Mouse (Mus musculus): ENCODE measurements around the gene Ttc7.
A peak's percentile ranks its signal among the peaks of the same experiment; 100 is the strongest.

Ttc7 gene

DNA sequence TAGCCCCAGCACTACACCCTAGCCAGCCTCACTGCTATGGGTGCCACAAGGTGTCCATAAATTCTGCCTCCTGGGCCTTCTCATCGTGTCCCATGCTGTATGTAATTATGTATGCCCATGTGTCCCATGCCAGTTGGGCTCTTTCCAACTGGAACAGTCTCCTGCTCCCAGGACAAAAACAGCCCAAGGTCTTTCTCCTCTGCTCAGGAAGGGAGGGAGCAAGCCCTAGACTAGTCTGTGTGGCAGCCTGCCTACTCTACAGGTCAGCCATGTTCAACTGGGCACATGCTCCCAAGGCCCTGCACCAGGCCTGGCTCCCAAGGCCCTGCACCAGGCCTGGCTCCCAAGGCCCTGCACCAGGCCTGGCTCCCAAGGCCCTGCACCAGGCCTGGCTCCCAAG lies 56.4 kb downstream of the Ttc7 start:
- DNase-seq: peak; percentile 29

DNA sequence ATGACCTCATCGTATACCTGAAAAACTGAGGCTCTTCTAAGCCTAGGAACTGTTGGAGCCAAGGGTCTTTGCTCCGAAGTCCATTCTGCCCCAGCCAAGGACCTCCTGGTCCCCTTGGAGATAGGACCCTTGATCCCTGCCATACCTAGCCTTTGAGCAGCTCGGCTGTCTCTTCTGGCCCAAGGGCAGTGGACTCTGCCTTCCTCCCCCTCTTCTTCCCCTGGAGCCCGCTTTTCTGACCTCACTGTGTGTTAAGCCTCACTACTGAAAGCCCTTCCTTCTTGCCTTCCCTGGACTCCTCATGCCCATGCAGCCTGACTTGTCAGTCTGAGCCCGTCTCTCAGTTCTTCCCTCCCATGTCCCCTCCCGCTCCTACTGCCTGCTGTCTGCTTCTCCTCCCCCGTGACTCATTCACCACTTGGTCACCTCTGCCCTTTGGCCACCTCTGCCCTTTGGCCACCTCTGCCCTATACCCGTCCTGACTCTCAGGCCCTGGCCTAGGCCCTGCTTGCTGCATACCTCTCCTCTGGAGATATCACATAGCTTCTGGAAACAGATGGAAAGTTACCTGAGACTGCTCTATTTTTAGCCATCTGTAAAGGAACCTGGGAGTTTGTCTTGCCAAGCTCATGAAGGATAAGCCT lies 60.5 kb downstream of the Ttc7 start:
- peak; percentile 20 for DNase-seq

DNA sequence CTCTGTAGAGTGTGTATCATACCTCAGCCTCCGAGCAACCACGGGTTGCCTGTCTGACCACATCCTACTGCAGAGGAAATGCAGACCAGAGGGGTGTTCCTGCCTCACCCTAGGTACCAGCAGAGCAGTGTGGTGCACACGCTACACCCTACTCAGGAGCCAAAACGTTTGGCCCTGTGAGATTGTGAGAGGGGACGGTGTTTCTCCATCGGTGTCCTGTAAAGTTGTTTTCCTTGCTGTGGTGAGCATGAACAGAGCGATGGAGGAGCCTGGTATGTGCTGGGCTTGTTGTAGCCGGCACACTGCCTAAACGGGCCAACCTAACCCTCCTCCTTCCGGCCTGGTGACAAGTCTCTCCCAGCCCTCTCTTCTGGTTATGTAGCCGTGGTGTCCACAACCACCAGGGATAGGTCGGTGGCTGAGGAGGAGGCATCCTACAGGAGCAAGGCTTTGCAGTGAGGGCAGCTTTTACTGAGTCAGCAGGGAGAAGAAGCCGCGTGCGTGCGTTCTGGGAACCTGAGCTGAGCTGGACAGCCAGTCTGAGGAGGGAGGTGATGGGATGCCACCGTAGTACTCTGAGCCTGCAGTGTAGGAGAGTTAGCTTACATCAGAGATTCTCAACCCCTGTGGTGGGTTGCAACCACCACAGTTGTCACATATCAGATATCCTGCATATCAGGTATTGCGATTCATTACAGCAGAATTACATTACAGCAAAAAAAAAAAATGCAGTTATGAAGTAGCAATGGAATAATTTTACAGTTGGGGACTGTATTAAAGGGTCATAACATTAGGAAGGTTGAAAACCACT lies 62.0 kb downstream of the Ttc7 start:
- no peak for DNase-seq

DNA sequence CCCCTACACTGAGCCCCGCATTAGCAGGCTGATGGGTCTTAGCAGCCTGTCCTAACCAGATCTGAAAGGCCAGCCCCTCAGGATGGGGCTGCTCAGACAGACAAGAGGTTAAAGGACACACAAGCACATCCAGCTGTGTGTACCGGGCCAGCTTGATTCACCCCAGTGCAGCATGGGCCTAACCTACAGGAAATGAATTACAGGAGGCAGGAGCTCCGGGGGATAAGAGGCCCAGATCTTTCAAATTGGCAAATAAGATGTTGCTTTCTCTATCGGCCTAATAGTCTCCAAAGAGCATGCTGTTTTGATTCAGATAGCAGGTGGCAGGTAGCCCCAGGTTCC lies 62.5 kb downstream of the Ttc7 start:
- DNase-seq: no peak

DNA sequence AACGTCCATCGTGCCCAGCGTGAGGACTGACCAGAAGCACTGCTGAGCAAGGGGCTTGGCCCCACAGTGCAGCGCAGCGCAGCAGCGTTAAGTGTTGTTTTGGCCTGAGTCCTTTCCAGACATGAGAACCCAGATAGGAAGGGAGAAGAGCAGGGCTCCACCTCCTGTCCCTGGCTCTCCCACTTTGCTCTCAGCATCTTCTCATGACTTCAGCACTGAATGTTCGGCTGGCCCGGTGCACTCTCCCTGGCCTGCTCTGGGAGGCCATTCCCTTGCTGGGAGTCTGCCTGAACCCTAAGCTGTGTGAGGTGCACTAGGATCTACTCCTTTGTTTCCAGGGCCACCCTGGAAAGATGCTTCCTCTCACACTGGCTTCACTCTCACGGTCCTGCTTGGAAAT lies 65.7 kb downstream of the Ttc7 start:
- DNase-seq: no peak

DNA sequence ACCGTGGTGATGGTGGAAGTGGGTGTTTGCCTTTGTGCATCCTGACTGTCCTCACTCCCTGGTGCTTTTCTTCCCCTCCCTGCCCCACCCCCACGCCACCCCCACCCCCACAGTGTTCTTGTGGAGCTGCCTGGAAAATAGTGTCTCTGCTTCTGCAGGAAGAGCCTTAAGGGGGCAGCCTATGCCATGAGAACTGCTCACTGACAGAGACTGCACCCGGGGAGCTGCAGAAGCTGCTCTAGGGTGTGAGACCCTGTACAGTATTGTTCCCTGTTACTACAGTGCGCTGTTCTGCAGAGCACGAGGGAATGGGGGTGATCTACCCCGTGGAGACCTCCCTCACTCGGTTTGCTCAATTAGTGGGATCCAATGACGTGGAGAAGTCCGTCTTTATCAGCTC lies 66.4 kb downstream of the Ttc7 start:
- DNase-seq: peak; percentile 16

DNA sequence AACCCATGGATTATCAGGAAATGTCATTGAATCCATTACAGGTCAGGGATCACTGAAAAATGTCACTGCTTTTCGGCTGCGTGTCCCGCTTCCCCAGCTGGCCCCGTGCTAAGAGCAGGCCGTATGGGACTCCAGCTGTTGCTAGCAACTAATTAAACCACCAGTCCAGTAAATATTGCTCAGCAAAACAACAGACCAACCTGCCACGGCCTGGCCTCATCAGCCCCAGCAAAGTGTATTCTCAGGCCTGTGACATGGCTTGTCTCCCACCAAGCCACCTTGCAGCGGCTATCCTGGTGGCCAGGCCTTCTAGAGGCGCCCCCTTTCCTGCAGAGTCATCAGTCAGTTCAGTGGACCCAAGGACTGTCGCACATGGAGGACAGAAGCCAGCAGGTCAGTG lies 66.9 kb downstream of the Ttc7 start:
- DNase-seq: no peak

DNA sequence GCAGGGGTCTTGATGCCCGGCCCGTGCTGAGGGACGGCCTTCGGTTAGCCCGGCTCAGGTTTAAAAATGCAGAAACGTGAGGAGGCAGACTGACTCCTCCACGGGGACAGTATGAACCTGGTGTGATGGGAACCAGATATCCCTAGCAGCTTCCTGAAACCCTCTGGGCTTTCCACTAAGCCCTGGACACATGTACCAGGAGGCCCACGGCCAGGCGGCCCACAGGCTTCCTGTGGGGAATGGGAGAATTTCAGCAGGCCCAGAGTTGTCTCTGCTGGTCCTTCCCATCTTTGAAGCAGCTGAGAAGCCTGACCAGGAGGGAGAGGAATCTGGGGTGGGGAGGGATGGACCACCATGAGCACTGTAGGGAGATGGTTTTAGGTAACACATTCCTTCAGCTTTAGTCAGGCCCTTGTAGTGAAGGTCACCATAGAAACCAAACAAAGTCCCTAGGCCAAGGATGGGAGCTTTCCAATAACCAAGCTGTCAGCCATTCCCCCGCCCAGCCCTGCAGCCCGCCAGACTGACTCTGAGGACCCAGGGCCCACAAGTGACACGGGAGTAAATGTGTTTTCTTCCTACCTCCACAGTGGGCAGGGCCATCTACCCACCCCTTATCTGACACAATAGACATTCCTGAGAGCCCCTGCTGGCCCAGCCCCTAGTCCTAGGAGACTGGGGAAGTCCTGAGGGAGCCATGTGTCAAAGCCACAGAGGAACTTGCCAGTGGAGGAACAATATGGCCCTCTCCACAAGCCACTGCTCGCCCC lies 68.0 kb downstream of the Ttc7 start:
- DNase-seq: peak; percentile 39

DNA sequence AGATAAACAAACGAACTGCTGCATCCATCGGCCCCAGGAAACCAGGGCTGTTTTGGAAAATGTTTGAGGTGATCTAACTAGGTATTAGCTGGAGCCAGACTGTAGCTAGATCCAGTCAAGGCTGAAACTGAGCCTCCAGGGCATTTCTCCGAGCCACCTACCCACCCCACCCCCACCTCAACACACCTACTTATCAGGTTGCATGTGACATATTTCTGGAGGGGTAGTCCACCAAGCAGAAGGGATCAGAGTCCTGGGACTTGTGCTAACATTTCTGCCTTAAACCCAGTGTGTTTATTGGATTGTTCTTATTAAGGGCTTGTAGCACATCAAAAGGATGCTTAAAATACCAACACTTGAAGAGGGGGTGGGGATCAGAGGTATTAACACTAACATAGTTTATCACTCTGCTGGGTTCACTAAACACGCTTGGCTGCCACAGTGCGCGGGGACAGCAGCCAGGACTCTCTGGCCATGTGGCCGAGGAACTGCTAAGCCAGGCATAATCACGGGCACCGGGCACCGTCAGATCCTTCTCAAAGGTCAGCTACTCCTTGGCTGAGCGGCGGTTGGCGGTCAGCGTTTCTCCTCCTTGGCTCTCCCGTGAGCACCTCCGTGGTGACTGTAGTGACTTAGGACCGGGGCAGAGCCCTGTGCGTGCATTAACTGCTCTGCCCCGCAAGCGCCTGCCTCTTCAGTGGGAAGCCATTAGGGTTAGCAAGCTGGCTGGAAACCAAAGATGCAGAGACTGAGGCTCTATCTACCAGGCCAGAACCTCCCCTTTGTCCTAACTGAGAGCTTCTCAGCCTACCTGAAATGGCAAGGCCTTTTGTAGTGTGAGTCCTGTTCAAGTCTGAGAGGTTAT lies 68.8 kb downstream of the Ttc7 start:
- DNase-seq: peak; percentile 79

DNA sequence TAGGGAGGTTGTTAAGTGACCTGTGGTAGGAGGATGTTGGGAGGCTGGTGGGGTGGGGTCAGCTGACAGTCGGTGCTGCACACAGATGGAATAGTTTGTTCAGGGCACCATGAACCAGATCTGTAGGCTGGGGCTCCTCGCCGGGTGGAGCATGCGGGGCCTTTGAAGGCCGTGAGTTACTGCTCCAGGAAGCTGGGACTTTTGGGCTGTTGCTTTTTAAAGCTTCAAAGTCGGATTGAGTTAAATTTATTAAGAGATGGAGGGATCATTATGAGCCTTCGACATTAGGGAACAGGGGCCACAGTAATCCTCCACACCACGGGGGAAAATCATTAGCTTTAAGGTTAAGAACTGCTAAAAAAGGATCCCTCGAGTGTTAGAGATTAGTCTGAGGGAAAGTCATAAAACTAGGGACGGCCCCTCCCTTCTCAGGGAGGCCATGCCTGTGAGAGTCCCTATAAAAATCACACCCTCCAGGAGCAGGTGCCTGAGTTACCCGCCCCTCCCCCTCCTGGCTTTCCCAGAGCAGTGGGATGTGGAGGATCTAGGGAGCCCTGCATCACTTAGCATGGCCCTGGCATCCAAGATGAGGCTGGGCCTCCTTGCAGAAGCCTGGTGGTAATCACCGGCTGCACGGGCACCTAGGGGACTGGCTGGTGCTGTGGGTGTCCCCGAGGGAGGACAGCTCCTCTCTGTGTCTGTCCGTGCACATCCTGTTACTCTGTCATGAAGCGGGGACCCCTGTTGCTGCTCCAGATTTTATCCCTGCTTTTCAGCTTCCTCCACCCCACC lies 69.6 kb downstream of the Ttc7 start:
- DNase-seq: peak; percentile 48

DNA sequence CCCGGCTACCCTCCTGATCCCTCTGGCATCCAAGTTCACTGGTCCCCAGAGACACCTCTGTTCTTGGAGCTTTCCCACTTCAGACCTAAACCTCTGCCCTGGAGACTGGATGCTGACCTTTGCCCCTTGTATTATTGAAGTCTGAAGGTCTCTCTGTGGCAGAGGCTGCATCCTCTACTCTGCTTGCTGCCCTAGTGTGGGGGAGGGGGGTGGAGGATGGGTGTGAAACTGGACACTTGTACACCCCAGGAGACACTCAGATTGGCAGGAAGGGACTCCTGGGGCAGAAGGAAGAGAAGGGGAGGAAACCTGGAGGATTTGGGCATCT lies 70.2 kb downstream of the Ttc7 start:
- DNase-seq: no peak

DNA sequence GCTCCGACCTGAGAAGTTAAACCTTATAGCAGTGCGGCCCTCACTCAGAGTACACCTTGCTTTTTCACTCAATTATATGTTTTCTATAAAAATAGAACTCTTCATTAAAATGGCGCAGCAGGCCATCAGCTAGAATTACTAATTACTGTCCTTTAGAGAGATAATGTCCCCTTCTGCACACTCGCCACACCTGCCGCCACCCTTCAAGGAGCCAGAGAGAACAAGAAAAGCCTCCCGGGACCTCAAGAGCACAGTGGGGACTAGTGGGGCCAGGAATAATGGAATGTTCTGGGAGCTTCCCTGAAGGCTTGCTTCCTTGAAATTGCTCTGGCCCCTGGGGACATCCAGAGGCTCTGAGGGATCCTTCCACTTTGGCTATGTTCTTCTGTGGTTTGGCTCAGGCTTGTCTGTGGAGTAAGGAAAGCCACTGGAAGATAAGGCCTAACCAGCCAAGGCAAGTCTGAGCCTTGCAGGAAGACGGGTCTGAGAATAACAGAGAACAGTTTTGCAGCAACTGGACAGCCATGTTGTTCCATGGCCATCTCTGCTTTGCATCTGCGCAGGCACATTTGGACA lies 71.1 kb downstream of the Ttc7 start:
- no peak for DNase-seq

DNA sequence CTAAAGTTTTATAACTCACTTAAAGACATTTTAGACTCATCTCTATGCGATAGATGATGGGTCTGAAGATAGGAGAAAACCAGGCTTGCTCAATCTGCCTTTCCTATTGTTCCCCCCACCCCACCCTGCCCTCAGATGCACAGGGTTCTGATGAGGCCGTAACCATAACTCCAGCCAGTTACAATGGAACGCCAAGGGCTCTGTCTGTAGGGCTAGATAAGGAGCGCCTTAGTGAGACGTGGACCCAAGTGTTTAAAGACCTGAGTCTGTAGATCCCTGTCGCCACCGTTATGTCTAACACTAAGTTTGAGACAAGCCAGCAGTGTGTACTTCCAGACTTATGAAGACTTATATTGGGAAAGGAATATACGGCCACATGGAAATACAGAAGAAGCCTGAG lies 72.8 kb downstream of the Ttc7 start:
- no peak for DNase-seq

DNA sequence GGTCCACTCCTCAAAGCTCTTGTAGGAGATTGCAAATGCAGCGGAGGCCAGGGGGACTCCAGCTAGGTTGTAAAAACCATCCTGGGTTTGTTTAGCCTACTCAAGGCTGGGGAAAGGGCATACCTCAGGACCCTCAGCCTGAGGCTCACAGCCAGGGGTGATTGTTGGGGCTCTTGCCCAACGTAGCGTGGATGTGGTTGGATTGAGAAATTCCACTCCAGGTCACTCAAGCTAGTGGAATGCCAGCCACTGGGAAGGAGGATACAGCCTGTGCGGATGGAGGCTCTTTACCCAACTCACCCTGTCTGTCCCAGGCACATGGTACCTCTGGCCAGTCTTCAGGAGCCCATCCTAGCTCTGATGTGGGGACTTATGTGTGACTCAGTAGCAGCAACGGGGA lies 73.6 kb downstream of the Ttc7 start:
- DNase-seq: no peak

DNA sequence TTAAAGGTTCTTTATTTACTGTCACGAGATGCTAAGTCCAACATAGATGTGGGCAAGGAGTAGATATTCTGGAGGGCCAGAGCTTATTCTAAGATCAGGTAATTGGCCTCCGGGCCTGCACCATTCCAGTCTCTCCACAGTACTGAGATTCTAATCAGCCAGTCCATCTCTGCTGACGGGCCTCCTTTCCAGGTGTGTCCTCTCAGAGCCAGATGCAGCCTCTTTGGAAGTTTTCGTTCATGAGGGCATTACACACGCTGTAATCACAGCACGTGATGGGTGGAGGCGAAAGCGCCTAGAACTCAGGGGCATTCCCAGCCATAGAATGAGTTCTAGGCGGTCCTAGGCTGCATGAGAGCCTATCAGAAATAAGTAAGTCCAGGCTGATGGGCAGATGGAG lies 74.8 kb downstream of the Ttc7 start:
- no peak for DNase-seq

DNA sequence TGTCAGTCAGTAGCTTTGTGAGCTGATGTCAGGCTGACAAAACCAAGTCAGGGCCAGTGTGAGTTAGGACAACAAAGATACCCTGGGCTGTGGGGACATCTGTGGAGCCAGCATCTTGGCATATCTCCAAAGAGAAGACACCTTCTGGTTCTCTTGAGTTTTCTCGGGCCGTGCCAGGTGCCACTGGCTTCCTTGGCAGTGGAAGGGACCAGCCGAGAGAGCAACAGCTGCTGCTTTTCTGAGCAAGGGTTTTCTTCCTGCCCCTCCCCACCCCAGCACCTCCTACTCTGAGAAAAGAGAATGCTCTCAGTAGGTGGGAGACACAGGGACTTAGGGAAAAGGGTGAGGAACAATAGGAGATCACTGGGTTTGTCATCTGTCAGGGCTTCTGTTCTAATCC lies 78.4 kb downstream of the Ttc7 start:
- peak; percentile 59 for DNase-seq

DNA sequence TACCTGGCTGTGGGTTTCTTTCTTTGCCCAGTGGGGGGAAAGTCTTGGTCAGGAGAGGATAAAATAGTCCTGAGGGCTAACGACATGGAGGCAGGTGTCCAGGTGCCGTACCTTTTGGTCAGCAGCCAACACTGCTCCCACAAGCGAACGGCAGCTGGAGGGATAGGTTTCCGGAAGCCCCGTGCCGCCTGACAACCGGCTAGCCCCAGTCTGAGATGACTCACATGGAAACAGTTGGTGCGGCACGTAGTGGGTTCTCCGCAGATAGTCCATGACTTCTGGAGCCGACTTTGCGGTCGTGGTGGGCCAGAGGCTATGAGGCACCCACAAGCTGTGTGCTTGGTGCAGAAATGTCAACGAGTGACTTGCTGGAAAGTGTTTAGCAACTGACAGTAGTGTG lies 81.4 kb downstream of the Ttc7 start:
- no peak for DNase-seq

DNA sequence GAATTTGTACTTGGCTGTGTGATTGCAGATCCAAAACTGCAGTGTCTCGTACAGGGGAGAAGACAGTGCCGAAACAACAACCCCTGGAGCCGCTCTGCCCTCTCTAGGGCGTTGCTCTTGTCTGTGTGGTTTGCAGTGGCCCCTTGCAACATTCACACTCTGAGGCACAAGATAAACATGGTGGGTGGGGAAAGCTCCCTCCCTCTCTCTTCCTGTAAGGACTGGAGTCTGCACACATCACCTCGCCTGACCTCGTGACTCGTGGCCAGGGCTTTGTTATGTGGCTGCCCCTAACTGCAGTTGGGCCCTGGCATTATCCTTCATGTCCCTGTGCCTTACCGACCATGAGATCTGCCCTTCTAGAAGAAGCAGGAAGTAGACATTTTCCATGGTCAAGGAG lies 82.6 kb downstream of the Ttc7 start:
- no peak for DNase-seq

DNA sequence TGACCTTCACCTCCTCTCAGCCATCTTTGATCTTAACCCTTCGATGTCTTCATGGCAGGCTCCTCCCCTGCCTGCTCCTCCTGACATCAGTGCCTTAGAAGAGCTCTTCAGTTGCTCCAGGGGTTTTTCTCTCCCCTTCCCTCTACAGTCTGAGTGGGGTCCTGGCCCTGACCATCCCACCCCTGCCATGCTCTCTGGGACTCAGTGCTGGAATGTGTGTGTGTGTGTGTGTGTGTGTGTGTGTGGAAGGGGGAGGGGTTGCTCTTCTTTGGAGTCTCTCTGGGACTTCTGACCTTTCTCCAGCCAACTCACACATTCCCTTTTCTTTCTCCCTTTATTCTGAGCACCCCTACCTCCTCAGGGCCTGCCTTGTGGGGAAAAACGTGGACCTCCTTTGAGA lies 83.8 kb downstream of the Ttc7 start:
- DNase-seq: no peak

DNA sequence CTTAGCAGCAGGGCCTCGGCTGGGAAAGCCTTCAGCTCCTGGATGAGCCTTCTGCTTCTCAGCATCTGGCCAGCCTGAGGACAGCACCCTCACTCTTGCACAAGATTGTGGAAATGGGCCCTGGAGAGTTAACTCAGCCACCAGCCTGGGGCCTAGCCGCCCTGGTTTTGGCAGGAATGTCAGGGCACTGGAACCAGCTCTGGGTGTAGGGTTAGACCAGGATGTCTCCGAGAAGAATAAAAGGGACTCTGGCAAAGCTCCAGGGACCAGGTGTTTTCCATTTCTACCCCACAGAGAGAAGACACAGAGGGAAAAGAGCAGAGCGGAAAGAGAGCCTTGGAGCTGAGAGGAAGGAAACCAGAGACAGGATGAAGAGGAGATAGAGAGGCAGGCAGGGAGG lies 84.5 kb downstream of the Ttc7 start:
- no peak for DNase-seq

DNA sequence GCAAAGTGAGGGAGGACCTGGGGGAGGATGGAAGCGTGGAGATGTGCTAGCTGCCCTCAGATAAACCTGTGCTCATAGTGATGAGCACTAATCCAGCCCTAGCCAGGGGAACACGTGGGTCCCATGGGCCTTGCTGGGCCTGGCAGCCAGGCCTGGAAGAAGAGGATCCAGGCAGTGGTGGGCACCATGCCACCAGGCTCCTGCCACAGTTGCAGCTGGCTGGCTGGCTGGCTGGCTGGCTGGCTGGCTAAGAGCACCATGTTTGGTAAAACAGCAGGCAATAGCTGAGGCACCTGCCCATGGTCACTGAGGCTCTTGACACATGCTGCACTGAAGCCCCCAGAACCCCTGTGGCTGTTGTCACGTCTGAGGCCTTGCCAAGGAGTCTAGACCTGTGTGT lies 85.0 kb downstream of the Ttc7 start:
- DNase-seq: no peak

DNA sequence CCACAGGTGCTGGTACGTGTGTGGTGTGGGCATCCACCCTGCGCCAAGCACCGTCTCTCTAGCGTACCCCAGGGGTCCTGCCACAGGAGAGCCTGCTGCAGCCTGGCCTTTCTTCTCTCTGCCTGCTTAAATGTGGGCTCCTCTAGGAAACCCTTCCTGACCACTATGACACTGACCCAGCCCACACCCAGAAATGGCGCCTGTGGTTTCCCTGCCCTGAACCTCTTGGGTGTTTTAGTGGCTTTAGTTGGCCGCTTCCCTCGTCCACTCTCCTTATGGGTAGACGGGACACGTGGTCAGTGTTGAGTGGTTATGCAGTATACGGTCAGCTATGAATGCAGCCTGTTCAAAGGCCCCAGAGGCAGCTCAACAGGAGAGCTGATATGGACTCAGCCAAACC lies 85.8 kb downstream of the Ttc7 start:
- no peak for DNase-seq

All from cerebellum, adult 9-10 months (tissue).